Comparison of ENCODE assay signal across 8 mouse cellular contexts in the genomic region with DNA sequence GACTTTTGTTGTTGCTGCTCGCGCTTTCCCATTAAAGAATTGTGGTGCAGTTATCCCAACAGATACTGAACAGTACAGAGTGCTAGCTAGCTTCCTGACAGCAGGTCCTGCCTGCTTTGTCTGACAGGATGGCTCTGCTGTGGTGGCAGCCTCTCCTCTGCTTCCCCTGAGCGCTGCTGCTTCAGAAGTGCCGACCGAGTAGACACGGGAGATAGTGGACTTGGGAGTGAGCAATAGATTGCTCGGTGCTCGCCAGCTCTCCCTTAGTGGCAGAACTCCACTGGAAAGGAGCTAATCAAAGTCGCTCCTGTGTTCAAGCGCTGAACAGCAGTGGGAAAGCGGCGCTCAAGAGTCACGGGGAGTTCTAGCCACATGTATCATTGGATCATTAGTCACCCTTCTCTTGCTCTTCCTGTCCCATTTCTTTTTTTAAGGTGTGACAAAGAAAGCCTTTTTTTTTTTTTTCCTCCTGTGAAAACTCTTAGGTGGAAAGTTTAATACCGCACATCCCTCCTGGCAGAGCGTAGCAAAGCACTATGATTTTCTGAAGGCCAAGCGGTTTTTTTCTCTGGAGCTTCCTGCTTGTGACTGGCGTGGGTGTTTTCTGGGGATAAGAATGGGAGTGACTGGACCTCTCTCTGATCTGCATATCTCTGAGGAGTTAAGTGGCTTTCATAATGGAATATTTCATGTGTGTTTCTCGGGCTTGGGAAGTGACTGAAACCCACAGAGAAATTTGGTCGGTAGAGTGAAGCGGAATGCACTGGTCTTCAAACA. TPM values are rescaled to one million over a fixed set of nuclear protein-coding genes. Genes with fewer than 3 reads are reported as not detected.
DNase-seq lines count a peak whose midpoint lies in the region; ATAC-seq and TF ChIP-seq lines count a peak whose summit lies in the region.

No protein-coding gene starts in this region.

- H3K4me3 ChIP-seq in intestine, postnatal 0 days (ENCODE audit: low read depth, low read length), result no peak overlapping the region
- H3K4me3 ChIP-seq in midbrain, embryonic 14.5 days (replicated peaks; ENCODE audit: low read depth, low read length), result no peak overlapping the region
- no peak overlapping the region for H3K4me3 ChIP-seq in thymus, adult 2 months (ENCODE audit: control insufficient read depth, insufficient read depth, low read length)

- TF ChIP-seq CTCF in intestine, postnatal 0 days (IDR thresholded peaks at IDR 0.05; ENCODE audit: low read depth), result no peak
- TF ChIP-seq CTCF in thymus, adult 2 months (IDR thresholded peaks at IDR 0.05; ENCODE audit: borderline replicate concordance, control insufficient read depth, extremely low read depth, insufficient read depth, low read length, poor library complexity), result no peak

- H3K9ac ChIP-seq in intestine, postnatal 0 days (ENCODE audit: low read depth, low read length), result no peak overlapping the region
- H3K9ac ChIP-seq in midbrain, embryonic 14.5 days (replicated peaks; ENCODE audit: low read length), result no peak overlapping the region

- no peaks in the 10 kb centered on the region for H3K4me1 ChIP-seq in intestine, postnatal 0 days (replicated peaks; ENCODE audit: control insufficient read depth, insufficient read depth, low read length)
- no peaks in the 10 kb centered on the region; the same call in 1 of the 2 replicates for H3K4me1 ChIP-seq in midbrain, embryonic 14.5 days (ENCODE audit: control insufficient read depth, insufficient read depth, low read length)
- H3K4me1 ChIP-seq in thymus, adult 2 months (replicated peaks; ENCODE audit: control insufficient read depth, insufficient read depth, low read length), result no peaks in the 10 kb centered on the region; the same call in 1 of the 2 replicates

- WGBS in intestine, postnatal 0 days, result 59% methylated on average over 20 of the region's 20 CpGs
- 63% methylated on average over 20 of the region's 20 CpGs for WGBS in midbrain, embryonic 14.5 days
- 92% methylated on average over 20 of the region's 20 CpGs for WGBS in thymus, adult 2 months

- TF ChIP-seq POLR2A in thymus, adult 2 months (IDR thresholded peaks at IDR 0.05; ENCODE audit: control insufficient read depth, extremely low read depth, insufficient read depth, low read length, poor library complexity), result no peak

- no peak for ATAC-seq in intestine, postnatal 0 days
- ATAC-seq in midbrain, embryonic 14.5 days (ENCODE audit: low FRiP score, low TSS enrichment), result 0 out of 2 replicates have a peak, but pooled peaks have one; percentile 49

- no peak overlapping the region for H3K27ac ChIP-seq in intestine, postnatal 0 days (ENCODE audit: low read depth, low read length)
- no peak overlapping the region for H3K27ac ChIP-seq in midbrain, embryonic 14.5 days (replicated peaks; ENCODE audit: low read depth, low read length)
- H3K27ac ChIP-seq in thymus, adult 2 months (ENCODE audit: control insufficient read depth, insufficient read depth, low read length), result no peak overlapping the region

- H3K36me3 ChIP-seq in intestine, postnatal 0 days (ENCODE audit: control insufficient read depth, insufficient read depth), result no peaks in the 10 kb centered on the region
- H3K36me3 ChIP-seq in midbrain, embryonic 14.5 days (ENCODE audit: control insufficient read depth, insufficient read depth, low read length), result no peaks in the 10 kb centered on the region
- no peaks in the 10 kb centered on the region for H3K36me3 ChIP-seq in thymus, adult 2 months (ENCODE audit: control insufficient read depth, insufficient read depth, low read length)

- no peaks in the 10 kb centered on the region for H3K9me3 ChIP-seq in intestine, postnatal 0 days (ENCODE audit: control insufficient read depth)
- no peaks in the 10 kb centered on the region for H3K9me3 ChIP-seq in midbrain, embryonic 14.5 days (ENCODE audit: control insufficient read depth, low read length)

- H3K4me2 ChIP-seq in intestine, postnatal 0 days (replicated peaks; ENCODE audit: low read depth), result 0 out of 2 replicates have a peak overlapping the region, but pooled peaks have one; percentile 13
- peak overlapping the region; percentile 13; the same call in 1 of the 2 replicates for H3K4me2 ChIP-seq in midbrain, embryonic 14.5 days (ENCODE audit: low read length)

- H3K27me3 ChIP-seq in intestine, postnatal 0 days (replicated peaks; ENCODE audit: control insufficient read depth, insufficient read depth, low read length), result no peaks in the 10 kb centered on the region
- no peaks in the 10 kb centered on the region for H3K27me3 ChIP-seq in midbrain, embryonic 14.5 days (ENCODE audit: control insufficient read depth, insufficient read depth, low read length)
- no peaks in the 10 kb centered on the region for H3K27me3 ChIP-seq in thymus, adult 2 months (ENCODE audit: control insufficient read depth, insufficient read depth, low read length)

- peak; percentile 11 for DNase-seq in embryo, embryonic 10 days (ENCODE audit: low spot score)
- DNase-seq in embryo, embryonic 9.5 days (ENCODE audit: extremely low spot score), result no peak
- DNase-seq in 416B (ENCODE audit: low read depth), result peak; percentile 11
- DNase-seq in heart, adult 8-10 months (ENCODE audit: low spot score), result peak; percentile 29
- peak; percentile 37 for DNase-seq in midbrain, embryonic 14.5 days
- no peak for DNase-seq in thymus, adult 2 months
- DNase-seq in spleen, postnatal 4 days (ENCODE audit: low spot score in 2 of 2), result no peak

RNA-seq across cellular contexts. Expression of a gene that starts 42.8 kb away (rescaled TPM):
- 10 to 100 TPM in 3 of 4 experiments, 1 to 10 TPM in 1; 10.0 to 11.3 (median 10.6) TPM for total RNA-seq in heart, adult 8-10 months (2022)
- 7.4 and 7.5 TPM in 2 replicates for polyA plus RNA-seq in intestine, postnatal 0 days (2015; fragmentation: Nextera tagmentation; extraction: Ambion mirVana)
- 2.9 and 3.2 TPM in 2 replicates for polyA plus RNA-seq in midbrain, embryonic 14.5 days (2014; fragmentation: Nextera tagmentation; extraction: Ambion mirVana)
- polyA plus RNA-seq in thymus, adult 2 months (2012; rRNA removed), result 9.8 and 10.7 TPM in 2 replicates

Comparison
In these comparisons a context has a peak if more than half of its experiments do, and no peak if none do; other contexts are left out.
1. DNase-seq: peak in embryo, embryonic 10 days (single experiment), 416B (single experiment), heart, adult 8-10 months (single experiment) and midbrain, embryonic 14.5 days (single experiment); none in embryo, embryonic 9.5 days (single experiment), thymus, adult 2 months (single experiment) and spleen, postnatal 4 days (0 of 2).